17 mouse cellular contexts compared by ENCODE assay signal in genomic region chr3:21025876-21026275, GRCm38 (mm10).
A peak's percentile ranks its signal among the peaks of the same experiment; 100 is the strongest.
DNase-seq lines count a peak whose midpoint lies in the region; ATAC-seq lines count a peak whose summit lies in the region.
"Had no signal": no experiment of that assay in that cellular context is flagged by ENCODE, and none has a peak within 500 bp of the region (broad histone marks: within the 10 kb centered on the region; RNA-seq: fewer than 3 reads in every experiment).

No protein-coding gene starts in this region.

- H3K9me3 ChIP-seq in liver, embryonic 11.5 days (ENCODE audit: control insufficient read depth, low read length), result no peaks in the 10 kb centered on the region
- H3K9me3 ChIP-seq in neural tube, embryonic 15.5 days (replicated peaks), result no peaks in the 10 kb centered on the region
- H3K9me3 ChIP-seq: heart, embryonic 10.5 days; liver, embryonic 13.5 days had no signal

- intact Hi-C loops in left cerebral cortex, postnatal 4 days (cut with DNase I), result no loop called here

- H3K27me3 ChIP-seq in liver, embryonic 11.5 days (replicated peaks; ENCODE audit: control insufficient read depth, insufficient read depth, low read length), result no peaks in the 10 kb centered on the region
- no peaks in the 10 kb centered on the region for H3K27me3 ChIP-seq in neural tube, embryonic 15.5 days (replicated peaks)
- H3K27me3 ChIP-seq: liver, embryonic 13.5 days had no signal

- WGBS in liver, embryonic 11.5 days, result 71% methylated on average over 1 of the region's 1 CpGs
- WGBS in neural tube, embryonic 15.5 days, result 19% methylated on average over 1 of the region's 1 CpGs

- DNase-seq in embryo, embryonic 10.5 days (ENCODE audit: low spot score), result peak; percentile 10
- no peak for DNase-seq in embryo, embryonic 9.5 days (ENCODE audit: extremely low spot score)
- peak; percentile 61 for DNase-seq in left cerebral cortex, adult 11 months (ENCODE audit: low spot score)
- no peak for DNase-seq in left cerebral cortex, postnatal 4 days
- DNase-seq in left cerebral cortex, adult 9 months (ENCODE audit: low spot score in 2 of 2), result peak; percentile 31 to 61
- peak; percentile 16 for DNase-seq in right cerebral cortex, postnatal 4 days
- DNase-seq in liver, embryonic 11.5 days (ENCODE audit: low spot score), result no peak
- DNase-seq: adrenal gland, postnatal 36 days; cerebellum, adult 2 months; gastrocnemius, adult 2 months; heart, postnatal 4 days; kidney, postnatal 4 days; liver, embryonic 13.5 days; lung, postnatal 36 days had no signal

- no peaks in the 10 kb centered on the region for H3K4me1 ChIP-seq in liver, embryonic 11.5 days (replicated peaks; ENCODE audit: control insufficient read depth, insufficient read depth, low read length)
- H3K4me1 ChIP-seq in neural tube, embryonic 15.5 days, result no peaks in the 10 kb centered on the region
- H3K4me1 ChIP-seq: heart, embryonic 10.5 days; liver, embryonic 13.5 days had no signal

- no peak overlapping the region for H3K27ac ChIP-seq in liver, embryonic 11.5 days (ENCODE audit: low read depth, low read length)
- H3K27ac ChIP-seq in neural tube, embryonic 15.5 days (replicated peaks), result no peak overlapping the region
- H3K27ac ChIP-seq: gastrocnemius, adult 2 months; heart, embryonic 10.5 days; liver, embryonic 13.5 days had no signal

- H3K4me3 ChIP-seq in liver, embryonic 11.5 days (ENCODE audit: low read depth, low read length), result no peak overlapping the region
- no peak overlapping the region for H3K4me3 ChIP-seq in neural tube, embryonic 15.5 days (replicated peaks)
- H3K4me3 ChIP-seq: gastrocnemius, adult 2 months; heart, embryonic 10.5 days; liver, embryonic 13.5 days had no signal

- no peak overlapping the region for H3K4me2 ChIP-seq in liver, embryonic 11.5 days
- no peak overlapping the region for H3K4me2 ChIP-seq in neural tube, embryonic 15.5 days
- H3K4me2 ChIP-seq: liver, embryonic 13.5 days had no signal

- no peak for ATAC-seq in liver, embryonic 11.5 days (replicated peaks; ENCODE audit: low FRiP score)
- no peak for ATAC-seq in neural tube, embryonic 15.5 days (ENCODE audit: low FRiP score)
- ATAC-seq: intestine, postnatal 0 days had no signal

- no peak overlapping the region for H3K9ac ChIP-seq in liver, embryonic 11.5 days (ENCODE audit: low read depth, low read length)
- H3K9ac ChIP-seq in neural tube, embryonic 15.5 days (replicated peaks), result no peak overlapping the region
- H3K9ac ChIP-seq: liver, embryonic 13.5 days had no signal

- no peaks in the 10 kb centered on the region for H3K36me3 ChIP-seq in liver, embryonic 11.5 days (ENCODE audit: control insufficient read depth, insufficient read depth, low read length)
- no peaks in the 10 kb centered on the region for H3K36me3 ChIP-seq in neural tube, embryonic 15.5 days
- H3K36me3 ChIP-seq: heart, embryonic 10.5 days; liver, embryonic 13.5 days had no signal

Comparison
In these comparisons a context has a peak if more than half of its experiments do, and no peak if none do; other contexts are left out.
1. DNase-seq: peak in embryo, embryonic 10.5 days (single experiment), left cerebral cortex, adult 11 months (single experiment), left cerebral cortex, adult 9 months (2 of 2) and right cerebral cortex, postnatal 4 days (single experiment); none in embryo, embryonic 9.5 days (single experiment), left cerebral cortex, postnatal 4 days (single experiment) and liver, embryonic 11.5 days (single experiment).